Mouse (Mus musculus) testis, adult 2 months (tissue): ENCODE results near the gene Slc25a38. TPM values are rescaled to one million over a fixed set of nuclear protein-coding genes. Genes with fewer than 3 reads are reported as not detected.

Source experiments
- H3K27ac ChIP-seq: fragments of 200-500 bp; 2 replicates; pipeline ENCODE4 v1.5.1; 2012; ENCODE audit warnings: low read depth, low read length; ENCODE audit not compliant: control insufficient read depth, insufficient read depth
- H3K27me3 ChIP-seq: fragments of 200-500 bp; 2 replicates; pipeline ENCODE4 v1.6.1; 2012; ENCODE audit warnings: mild to moderate bottlenecking, low read length, moderate library complexity; ENCODE audit not compliant: control insufficient read depth, insufficient read depth
- H3K36me3 ChIP-seq: fragments of 200-500 bp; 2 replicates; pipeline ENCODE4 v1.6.1; 2012; ENCODE audit warnings: mild to moderate bottlenecking, low read length; ENCODE audit not compliant: control insufficient read depth, insufficient read depth
- H3K4me1 ChIP-seq: fragments of 200-500 bp; 2 replicates; pipeline ENCODE4 v1.6.1; 2012; ENCODE audit warnings: low read length; ENCODE audit not compliant: control insufficient read depth, insufficient read depth
- H3K4me3 ChIP-seq: fragments of 200-500 bp; 2 replicates; pipeline ENCODE4 v1.5.1; 2012; ENCODE audit warnings: low read depth, mild to moderate bottlenecking, low read length, moderate library complexity, mixed read lengths; ENCODE audit not compliant: control insufficient read depth
- CTCF ChIP-seq: fragments of 200-500 bp; IDR thresholded peaks from 2 replicates; pipeline ENCODE4 v1.5.1; 2012; ENCODE audit warnings: low read depth, mild to moderate bottlenecking, inconsistent platforms, low read length, moderate library complexity; ENCODE audit not compliant: control insufficient read depth, insufficient read depth, insufficient replicate concordance
- POLR2A ChIP-seq: fragments of 200-500 bp; IDR thresholded peaks from 2 replicates; pipeline ENCODE4 v1.6.1; 2012; ENCODE audit warnings: low read depth, mild to moderate bottlenecking, inconsistent platforms, low read length, moderate library complexity; ENCODE audit not compliant: control insufficient read depth
- polyA plus RNA-seq: library from polyadenylated mRNA; depleted of rRNA; stranded (reverse); fragments of >200 nt; gene quantifications from 2 replicates; pipeline ENCODE4 v1.2.3, GENCODE M21; 2012; rRNA removed

Slc25a38 gene
- polyA plus RNA-seq, 1 experiment, result 28.2 TPM

DNA sequence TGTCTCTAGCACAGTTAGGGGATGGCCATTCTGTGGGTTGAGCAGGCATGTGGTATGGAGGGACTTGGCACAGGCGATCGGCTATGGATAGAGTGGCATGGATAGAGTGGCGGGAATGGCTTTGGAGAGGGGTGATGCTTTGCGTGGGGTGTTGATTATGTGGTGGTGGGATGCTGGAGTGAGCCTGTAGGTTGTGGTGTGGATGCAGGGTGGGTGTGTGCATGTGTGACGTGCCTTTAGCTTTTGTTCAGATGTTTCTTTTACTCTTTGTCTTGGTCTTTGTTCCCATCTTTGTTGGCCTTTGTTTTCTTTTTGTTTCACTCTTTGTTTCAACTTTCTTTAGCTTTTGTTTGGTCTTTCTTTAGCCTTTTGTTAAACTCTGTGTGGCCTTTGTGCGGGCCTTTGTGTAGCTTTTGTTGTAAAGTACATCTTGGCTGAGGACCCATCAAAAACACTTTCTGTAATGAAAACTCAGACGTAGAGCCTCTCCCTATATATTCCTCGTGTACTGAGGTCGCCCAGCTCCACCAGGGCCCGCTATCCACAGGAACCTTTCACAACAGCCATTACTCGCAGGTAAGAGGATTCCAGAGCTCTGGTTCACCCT lies 39.2 kb downstream of the Slc25a38 start, which contains the start of gene Mobp:
Gene Mobp, plus strand, starts transcription at position 486 of the 607 bp plus-strand sequence.
- Histone ChIP-seq H3K27ac (no peak within 1 kb of the TSS), H3K4me3 (no peak within 1 kb of the TSS)
- TF ChIP-seq CTCF (no peak), POLR2A (no peak)

GRCm38 (mm10) chr9:120151152-120151551 lies 41.0 kb downstream of the Slc25a38 start:
- Histone ChIP-seq H3K4me1 (no peaks in the 10 kb centered on the region), H3K36me3 (no peaks in the 10 kb centered on the region), H3K4me3 (no peak overlapping the region), H3K27me3 (no peaks in the 10 kb centered on the region), H3K27ac (no peak overlapping the region)
- TF ChIP-seq CTCF, result no peak

More for the DNA sequence above, 39.2 kb downstream of the Slc25a38 start, which contains the start of gene Mobp:
- H3K36me3 ChIP-seq, result no peaks in the 10 kb centered on the region
- no peaks in the 10 kb centered on the region for H3K4me1 ChIP-seq
- no peaks in the 10 kb centered on the region for H3K27me3 ChIP-seq

- H3K27ac ChIP-seq, result no peak overlapping the region
- no peaks in the 10 kb centered on the region for H3K4me1 ChIP-seq
- H3K27me3 ChIP-seq, result no peaks in the 10 kb centered on the region
- H3K36me3 ChIP-seq, result no peaks in the 10 kb centered on the region
- TF ChIP-seq CTCF (no peak), POLR2A (no peak)
- H3K4me3 ChIP-seq, result no peak overlapping the region
These were observed 41.8 kb downstream of the Slc25a38 start for GRCm38 (mm10) chr9:120151906-120152399.

DNA sequence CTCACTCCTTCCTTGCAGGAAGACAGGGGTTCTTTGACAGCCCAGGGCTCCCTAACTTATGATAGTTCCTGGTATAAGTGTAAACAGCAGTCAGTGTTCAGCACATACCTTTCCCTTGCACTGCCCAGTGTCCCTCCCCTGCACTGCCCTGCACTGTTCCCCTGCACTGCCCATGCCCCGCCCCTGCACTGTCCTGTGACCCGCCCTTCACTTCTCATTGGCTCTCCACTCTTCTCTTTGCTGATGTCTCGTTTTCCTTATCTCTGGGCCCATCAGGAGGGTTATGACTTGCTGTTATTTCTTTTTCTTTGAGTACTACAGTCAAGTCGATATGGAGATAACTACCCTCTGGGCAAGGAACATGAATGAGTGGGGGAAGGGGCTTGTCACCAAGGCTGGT lies 47.9 kb downstream of the Slc25a38 start:
- Histone ChIP-seq H3K36me3 (no peaks in the 10 kb centered on the region), H3K4me1 (no peaks in the 10 kb centered on the region), H3K4me3 (no peak overlapping the region), H3K27me3 (no peaks in the 10 kb centered on the region), H3K27ac (no peak overlapping the region)
- TF ChIP-seq POLR2A (no peak), CTCF (no peak)

GRCm38 (mm10) chr9:120163862-120164261 lies 53.7 kb downstream of the Slc25a38 start:
- Histone ChIP-seq H3K4me3 (peak overlapping the region; percentile 80), H3K27ac (no peak overlapping the region)
- TF ChIP-seq CTCF (no peak), POLR2A (no peak)

GRCm38 (mm10) chr9:120167826-120168225 lies 57.7 kb downstream of the Slc25a38 start:
- H3K4me1 ChIP-seq, result no peaks in the 10 kb centered on the region
- H3K27me3 ChIP-seq, result no peaks in the 10 kb centered on the region
- H3K27ac ChIP-seq, result no peak overlapping the region
- H3K4me3 ChIP-seq, result no peak overlapping the region
- no peak for TF ChIP-seq POLR2A
- no peak for TF ChIP-seq CTCF
- no peaks in the 10 kb centered on the region for H3K36me3 ChIP-seq

More at GRCm38 (mm10) chr9:120163862-120164261, 53.7 kb downstream of the Slc25a38 start:
- no peaks in the 10 kb centered on the region for H3K27me3 ChIP-seq
- H3K4me1 ChIP-seq, result no peaks in the 10 kb centered on the region
- no peaks in the 10 kb centered on the region for H3K36me3 ChIP-seq

DNA sequence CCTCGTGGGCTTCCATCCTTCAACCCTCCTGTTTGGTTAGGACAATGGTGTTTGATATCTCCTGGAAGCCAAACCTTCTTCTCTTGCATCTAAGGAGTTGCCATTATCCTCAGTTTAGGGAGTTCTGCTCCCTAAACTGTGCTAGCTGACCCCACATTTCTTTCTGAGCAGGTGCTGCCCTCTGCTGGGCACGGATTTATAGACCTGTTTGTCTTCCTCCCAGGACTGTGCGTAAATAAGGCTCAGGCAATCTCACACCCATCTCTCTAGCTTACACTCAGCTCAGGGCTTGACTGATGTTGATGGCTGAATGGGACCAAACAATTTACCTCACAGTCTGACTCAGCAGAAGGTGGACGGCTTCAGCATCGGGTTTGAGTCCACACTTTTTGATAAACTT lies 61.1 kb downstream of the Slc25a38 start:
- H3K4me1 ChIP-seq, result peaks cover 3% of the 10 kb centered on the region
- no peaks in the 10 kb centered on the region for H3K27me3 ChIP-seq
- no peaks in the 10 kb centered on the region for H3K36me3 ChIP-seq
- H3K4me3 ChIP-seq, result no peak overlapping the region
- H3K27ac ChIP-seq, result no peak overlapping the region
- TF ChIP-seq CTCF (peak; percentile 43; the same call in 1 of the 2 replicates), POLR2A (no peak)

Other genes with a start within 250 kb of the Slc25a38 start
- gene Wdr48, start 215.5 kb upstream of the Slc25a38 start, polyA plus RNA-seq, result 346 and 472 TPM in 2 replicates
- gene Gorasp1, start 172.8 kb upstream of the Slc25a38 start, polyA plus RNA-seq, result 11.5 and 14.1 TPM in 2 replicates
- 66.1 and 68.7 TPM in 2 replicates for gene Ttc21a, start 172.8 kb upstream of the Slc25a38 start, polyA plus RNA-seq
- 99.8 and 99.9 TPM in 2 replicates for gene Csrnp1, start 125.7 kb upstream of the Slc25a38 start, polyA plus RNA-seq
- 0.67 and 0.90 TPM in 2 replicates for gene Xirp1, start 86.8 kb upstream of the Slc25a38 start, polyA plus RNA-seq
- 2.2 and 2.7 TPM in 2 replicates for gene Cx3cr1, start 40.5 kb upstream of the Slc25a38 start, polyA plus RNA-seq
- gene Ccr8, start 18.3 kb upstream of the Slc25a38 start, polyA plus RNA-seq, result not detected in 2 replicates
- gene Rpsa, start 17.3 kb downstream of the Slc25a38 start, polyA plus RNA-seq, result 310 and 318 TPM in 2 replicates
- gene Mobp, start 39.3 kb downstream of the Slc25a38 start, polyA plus RNA-seq, result 0.49 and 0.79 TPM in 2 replicates
- gene Myrip, start 191.1 kb downstream of the Slc25a38 start, polyA plus RNA-seq, result 0.40 and 0.41 TPM in 2 replicates